Mouse (Mus musculus): ENCODE measurements around the gene Mrpl52.

The Mrpl52 gene

GRCm38 (mm10) chr14:54426689-54427398 is at the start of gene Mrpl52:
Gene Mrpl52, plus strand, starts transcription at chr14:54426909.
- DNase-seq (ENCODE audit: low read depth in 2 of 2, low spot score in 2 of 2) = peak; percentile 55 to 64

- no peak for DNase-seq (ENCODE audit: low read depth in 2 of 2, low spot score in 2 of 2)
Measured at GRCm38 (mm10) chr14:54377166-54377565, 49.5 kb upstream of the Mrpl52 start.

- DNase-seq (ENCODE audit: low read depth in 2 of 2, low spot score in 2 of 2) = no peak
Measured at GRCm38 (mm10) chr14:54379571-54379970, 47.1 kb upstream of the Mrpl52 start.

GRCm38 (mm10) chr14:54380616-54381015 is 46.1 kb upstream of the Mrpl52 start:
- DNase-seq (ENCODE audit: low read depth in 2 of 2, low spot score in 2 of 2) = no peak

- no peak for DNase-seq (ENCODE audit: low read depth in 2 of 2, low spot score in 2 of 2)
Measured at GRCm38 (mm10) chr14:54381816-54382215, 44.9 kb upstream of the Mrpl52 start.

GRCm38 (mm10) chr14:54382641-54383040 is 44.1 kb upstream of the Mrpl52 start:
- no peak for DNase-seq (ENCODE audit: low read depth in 2 of 2, low spot score in 2 of 2)

GRCm38 (mm10) chr14:54383355-54383771 is 43.3 kb upstream of the Mrpl52 start:
- DNase-seq (ENCODE audit: low read depth in 2 of 2, low spot score in 2 of 2) = no peak

GRCm38 (mm10) chr14:54384396-54384795 is 42.3 kb upstream of the Mrpl52 start:
- DNase-seq (ENCODE audit: low read depth in 2 of 2, low spot score in 2 of 2) = no peak

- no peak for DNase-seq (ENCODE audit: low read depth in 2 of 2, low spot score in 2 of 2)
Measured at GRCm38 (mm10) chr14:54385968-54386618, 40.6 kb upstream of the Mrpl52 start.

GRCm38 (mm10) chr14:54387546-54387945 is 39.2 kb upstream of the Mrpl52 start:
- no peak for DNase-seq (ENCODE audit: low read depth in 2 of 2, low spot score in 2 of 2)

GRCm38 (mm10) chr14:54390843-54391242 is 35.9 kb upstream of the Mrpl52 start:
- no peak for DNase-seq (ENCODE audit: low read depth in 2 of 2, low spot score in 2 of 2)

- DNase-seq (ENCODE audit: low read depth in 2 of 2, low spot score in 2 of 2) = no peak
Measured at GRCm38 (mm10) chr14:54393794-54394193, 32.9 kb upstream of the Mrpl52 start.

GRCm38 (mm10) chr14:54394309-54394708 is 32.4 kb upstream of the Mrpl52 start:
- no peak for DNase-seq (ENCODE audit: low read depth in 2 of 2, low spot score in 2 of 2)

- DNase-seq (ENCODE audit: low read depth in 2 of 2, low spot score in 2 of 2) = no peak
Measured at GRCm38 (mm10) chr14:54396685-54397084, 30.0 kb upstream of the Mrpl52 start.

- DNase-seq (ENCODE audit: low read depth in 2 of 2, low spot score in 2 of 2) = no peak
Measured at GRCm38 (mm10) chr14:54397872-54398527, 28.7 kb upstream of the Mrpl52 start.

- no peak for DNase-seq (ENCODE audit: low read depth in 2 of 2, low spot score in 2 of 2)
Measured at GRCm38 (mm10) chr14:54398528-54398916, 28.2 kb upstream of the Mrpl52 start.

GRCm38 (mm10) chr14:54398921-54399382 is 27.8 kb upstream of the Mrpl52 start:
- DNase-seq (ENCODE audit: low read depth in 2 of 2, low spot score in 2 of 2) = no peak

- DNase-seq (ENCODE audit: low read depth in 2 of 2, low spot score in 2 of 2) = no peak
Measured at GRCm38 (mm10) chr14:54401723-54402122, 25.0 kb upstream of the Mrpl52 start.

GRCm38 (mm10) chr14:54408336-54409056 is 18.2 kb upstream of the Mrpl52 start:
- no peak for DNase-seq (ENCODE audit: low read depth in 2 of 2, low spot score in 2 of 2)

GRCm38 (mm10) chr14:54409057-54409645 is 17.6 kb upstream of the Mrpl52 start:
- no peak for DNase-seq (ENCODE audit: low read depth in 2 of 2, low spot score in 2 of 2)
